Mouse (Mus musculus) c-Kit-positive CD71-positive TER-119-positive erythroid progenitor cells, embryonic 14.5 days (primary cell): Measurements from ENCODE around the gene Lrrc1.

Experiments
- DNase-seq: peaks from one replicate; pipeline ENCODE4 v3.0.0-alpha.2; 2013; ENCODE audit warnings: low spot score

The Lrrc1 gene

DNA sequence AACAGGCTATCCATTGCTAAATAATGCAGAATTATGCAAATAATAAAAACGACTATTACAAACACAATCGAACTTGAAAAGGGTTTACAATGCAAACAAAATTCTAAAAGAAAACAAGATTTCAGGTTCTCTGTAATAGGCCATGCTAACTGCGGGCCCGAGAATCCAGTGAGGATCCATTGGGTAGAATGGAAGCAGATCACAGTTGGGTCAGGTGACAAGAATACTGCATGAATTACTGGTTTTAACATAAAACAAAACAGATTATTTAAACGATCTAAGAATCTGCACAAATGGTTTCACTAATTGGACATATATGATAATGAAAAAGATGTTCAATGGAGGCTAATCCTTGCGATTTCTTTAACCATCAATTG is 42.5 kb downstream of the Lrrc1 start:
- no peak for DNase-seq

DNA sequence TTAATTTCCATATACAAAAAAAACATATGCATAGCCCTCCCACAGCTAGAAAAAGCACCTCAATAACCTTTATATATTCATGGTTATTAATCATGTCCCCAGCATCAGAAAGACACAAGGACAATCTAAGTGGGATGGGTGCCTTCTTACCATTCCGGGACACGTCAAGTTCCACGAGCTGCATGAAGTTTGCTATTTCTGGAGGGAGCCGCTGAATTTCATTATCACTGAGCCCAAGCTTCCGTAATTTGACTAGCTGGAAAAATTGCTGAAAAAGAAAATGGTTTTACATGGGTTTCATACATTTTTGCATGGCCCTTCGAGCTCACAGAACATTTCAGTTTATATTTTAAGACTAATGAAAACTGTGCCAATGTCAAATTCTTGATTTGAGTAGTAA is 45.6 kb downstream of the Lrrc1 start:
- no peak for DNase-seq

DNA sequence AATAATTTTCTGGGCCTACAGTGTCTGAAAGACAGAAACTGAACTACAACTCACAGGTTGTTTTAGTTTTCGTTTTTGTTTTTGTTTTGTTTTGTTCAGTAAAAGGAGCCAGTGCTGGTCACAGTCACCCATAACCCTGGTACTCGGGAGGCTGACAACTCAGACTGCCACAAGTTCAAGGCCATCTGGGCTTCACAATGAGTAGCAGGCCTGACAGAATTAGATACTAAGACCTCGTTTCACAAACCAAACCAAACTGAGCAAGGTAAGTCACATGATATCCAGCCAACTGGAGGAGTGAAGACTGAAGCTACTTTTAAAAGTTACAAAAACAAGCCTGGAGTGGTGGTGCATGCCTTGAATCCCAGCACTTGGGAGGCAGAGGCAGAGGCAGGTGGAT is 46.3 kb downstream of the Lrrc1 start:
- no peak for DNase-seq

DNA sequence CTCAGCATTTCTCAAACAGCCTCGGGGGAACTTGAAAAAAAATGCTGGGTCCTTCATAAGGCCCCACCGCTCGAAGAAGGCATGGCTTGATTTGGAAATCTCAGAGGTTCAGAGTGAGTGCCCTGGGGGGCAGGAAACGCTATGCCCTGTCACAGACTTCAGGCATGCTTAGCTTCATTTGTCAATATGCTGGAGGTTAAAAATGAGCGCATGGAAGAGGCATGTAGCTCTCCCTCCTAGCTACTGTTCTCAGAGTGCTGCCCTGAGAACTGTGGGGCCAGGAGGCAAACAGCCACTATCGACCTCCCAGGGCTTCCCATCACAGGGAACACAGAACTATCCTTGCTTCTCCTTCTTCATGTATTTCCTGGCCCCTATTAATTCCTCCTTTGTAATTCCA is 47.5 kb downstream of the Lrrc1 start:
- no peak for DNase-seq

DNA sequence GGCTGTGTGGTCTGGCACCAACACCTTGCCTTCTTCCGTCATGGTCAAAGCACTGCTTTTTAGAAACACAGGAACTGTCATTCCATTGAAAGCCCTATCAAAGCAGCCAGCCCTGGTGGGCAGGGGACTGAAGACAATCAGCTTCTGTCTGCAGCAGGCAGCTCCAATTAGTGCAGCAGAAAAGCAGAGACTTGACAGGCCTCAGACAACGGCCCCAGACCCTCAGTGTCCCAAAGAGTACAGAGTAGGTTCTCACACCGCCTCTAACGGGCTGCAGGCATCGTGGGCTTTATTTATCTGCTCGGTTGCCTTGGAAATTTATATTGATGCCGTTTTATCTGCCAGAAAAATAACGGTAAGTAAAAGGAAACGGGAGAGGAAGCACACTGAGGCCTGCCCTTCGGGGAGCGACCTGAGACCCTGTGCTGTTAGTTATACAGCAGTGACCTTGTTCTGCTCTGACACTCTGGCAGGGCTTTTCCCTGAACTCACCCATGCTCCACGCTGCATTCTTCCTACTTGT is 48.1 kb downstream of the Lrrc1 start:
- no peak for DNase-seq

DNA sequence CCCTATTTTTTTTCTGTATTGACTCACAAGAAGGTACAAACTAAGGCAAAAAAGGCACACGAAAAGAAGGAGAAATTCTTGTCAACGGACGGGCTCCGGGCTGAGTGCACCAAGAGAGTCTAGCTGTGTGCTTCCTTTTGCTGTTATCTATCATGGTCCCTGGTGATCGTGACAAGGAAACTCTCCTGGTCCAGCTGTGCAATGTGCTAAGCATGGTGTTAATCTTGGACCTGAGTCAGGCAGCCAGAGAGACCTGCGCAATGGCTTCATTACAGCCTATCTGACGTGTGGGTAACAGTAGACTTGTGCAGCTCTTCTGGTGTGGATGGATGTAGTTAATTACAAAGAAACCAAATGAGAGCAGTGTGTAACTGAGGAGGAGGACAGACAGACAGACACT is 50.4 kb downstream of the Lrrc1 start:
- DNase-seq = no peak

DNA sequence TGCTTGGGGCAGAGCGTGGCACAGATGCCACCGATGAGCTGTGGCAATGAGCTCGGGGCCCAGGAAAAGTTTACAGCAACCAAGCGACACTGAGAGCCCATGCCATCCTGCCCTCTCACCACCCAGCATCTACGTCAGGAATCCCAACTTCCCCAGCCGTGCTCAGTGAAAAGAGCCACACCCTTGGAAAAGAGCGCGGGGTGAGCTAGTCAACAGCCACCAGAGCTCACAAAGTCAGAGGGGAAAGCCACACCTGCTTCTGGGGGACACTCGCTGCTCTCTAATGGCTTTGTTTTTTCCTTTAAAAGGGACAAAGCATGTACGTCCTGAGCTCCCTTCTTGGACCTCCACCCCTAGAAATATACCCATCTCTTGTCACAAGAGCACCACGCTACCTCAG is 56.1 kb downstream of the Lrrc1 start:
- DNase-seq = no peak

DNA sequence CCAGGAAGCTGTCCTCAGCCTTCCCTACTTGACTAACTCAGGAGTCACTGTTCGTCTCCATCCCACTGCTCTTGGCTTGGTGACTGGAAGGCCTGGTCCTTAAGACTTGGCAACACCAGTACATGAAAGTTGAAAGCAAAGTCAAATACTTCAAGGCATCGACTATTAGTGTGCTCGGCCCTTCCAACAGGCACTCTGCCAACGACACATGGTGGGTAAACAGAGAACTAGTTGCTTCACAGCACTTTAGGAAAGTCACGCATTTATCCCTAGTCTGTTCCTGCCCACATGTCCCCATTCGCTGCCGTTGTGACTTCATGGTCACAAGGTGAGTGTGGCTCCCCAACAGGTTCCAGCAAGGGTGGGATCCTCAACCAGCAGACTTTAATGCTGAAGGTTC is 57.2 kb downstream of the Lrrc1 start:
- DNase-seq = no peak

DNA sequence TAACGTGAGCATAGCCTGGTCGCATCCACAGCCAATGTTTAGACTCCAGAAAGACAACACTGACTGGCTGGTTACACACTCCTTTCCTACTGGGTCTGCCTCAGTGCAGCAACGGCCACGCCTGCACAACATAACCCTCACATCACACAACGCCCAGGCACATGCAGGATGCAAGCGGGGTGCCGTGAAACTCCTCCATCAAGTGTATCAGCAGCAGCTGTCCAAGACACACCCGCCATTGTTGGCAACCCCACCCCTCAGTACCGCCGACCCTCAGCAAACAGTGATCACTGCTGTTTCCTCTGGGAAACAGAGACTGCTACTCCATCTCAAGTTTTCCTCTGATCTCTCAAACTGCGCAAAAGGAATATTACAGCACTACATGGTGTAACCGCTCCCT is 58.8 kb downstream of the Lrrc1 start:
- no peak for DNase-seq

DNA sequence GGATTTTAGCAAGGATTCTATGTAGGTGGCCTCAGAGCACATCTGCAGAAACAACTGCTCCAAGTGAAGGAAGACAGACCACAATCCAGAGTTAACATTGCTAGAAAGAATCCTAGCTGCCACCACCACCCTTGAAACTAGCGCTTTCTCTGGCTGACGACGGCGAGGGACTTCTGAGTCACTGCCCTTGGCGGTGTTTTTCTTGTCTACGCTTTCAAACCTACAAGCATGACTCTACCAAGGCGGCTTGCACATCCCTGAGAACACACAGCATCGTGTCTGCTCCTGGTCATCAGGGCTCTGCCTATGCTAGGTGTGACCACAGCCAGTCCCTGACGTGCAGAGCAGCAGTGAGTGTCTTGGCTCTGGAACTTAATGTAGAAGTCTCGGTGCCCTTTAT is 59.9 kb downstream of the Lrrc1 start:
- no peak for DNase-seq

DNA sequence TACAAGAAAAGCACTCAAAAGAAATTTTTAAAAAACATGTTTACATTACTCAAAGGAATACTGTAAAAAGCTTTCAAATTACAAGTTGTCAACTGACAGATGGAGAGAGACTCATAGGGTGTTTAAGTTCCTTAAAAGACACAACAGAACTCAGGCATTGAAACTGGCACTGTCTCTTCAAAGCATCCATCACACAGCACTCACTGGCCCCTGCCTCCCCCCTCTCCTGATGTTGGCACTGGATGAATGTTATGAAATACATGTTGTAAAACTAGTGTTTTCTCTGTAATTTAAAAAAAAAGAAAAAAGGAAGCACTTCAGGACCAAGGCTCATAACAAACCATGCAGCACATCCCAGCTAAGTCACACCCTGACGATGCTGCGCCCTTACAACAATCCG is 61.1 kb downstream of the Lrrc1 start:
- no peak for DNase-seq

DNA sequence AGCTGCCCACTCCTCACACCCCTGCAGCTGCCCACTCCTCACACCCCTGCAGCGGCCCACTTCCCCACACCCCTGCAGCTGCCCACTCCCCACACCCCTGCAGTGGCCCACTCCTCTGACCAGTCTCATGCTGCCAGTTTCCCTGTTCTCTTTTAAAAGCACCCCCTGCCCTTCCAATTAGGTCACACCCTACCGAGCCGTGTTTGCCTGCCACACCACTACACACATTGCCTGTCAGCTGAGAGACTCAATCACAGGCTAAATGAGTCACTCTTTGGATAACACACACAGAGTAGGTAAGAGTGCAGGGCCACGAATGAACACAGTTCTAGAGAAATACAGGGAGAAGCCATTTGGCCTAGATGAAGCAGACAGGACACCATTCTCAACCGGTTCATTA is 62.4 kb downstream of the Lrrc1 start:
- DNase-seq = no peak

DNA sequence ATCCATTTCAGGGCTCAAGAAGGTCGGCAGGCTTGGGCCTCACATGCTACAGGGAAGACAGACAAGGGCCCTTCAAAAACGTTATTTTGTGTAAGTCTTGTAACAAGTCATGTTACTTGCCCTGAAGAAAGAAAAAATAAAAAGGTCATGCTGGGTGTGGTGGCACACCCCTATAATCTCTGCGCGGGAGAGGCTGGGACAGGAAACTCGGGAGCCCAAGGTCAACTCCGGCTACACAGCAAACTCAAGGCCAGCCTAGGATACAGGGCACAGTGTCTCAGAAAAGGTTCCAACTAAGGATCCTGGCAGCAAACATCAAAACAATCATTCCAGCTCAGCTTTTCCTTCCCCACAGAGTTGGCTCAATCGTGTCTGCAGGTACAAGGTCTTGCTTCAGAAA is 63.3 kb downstream of the Lrrc1 start:
- DNase-seq = no peak

DNA sequence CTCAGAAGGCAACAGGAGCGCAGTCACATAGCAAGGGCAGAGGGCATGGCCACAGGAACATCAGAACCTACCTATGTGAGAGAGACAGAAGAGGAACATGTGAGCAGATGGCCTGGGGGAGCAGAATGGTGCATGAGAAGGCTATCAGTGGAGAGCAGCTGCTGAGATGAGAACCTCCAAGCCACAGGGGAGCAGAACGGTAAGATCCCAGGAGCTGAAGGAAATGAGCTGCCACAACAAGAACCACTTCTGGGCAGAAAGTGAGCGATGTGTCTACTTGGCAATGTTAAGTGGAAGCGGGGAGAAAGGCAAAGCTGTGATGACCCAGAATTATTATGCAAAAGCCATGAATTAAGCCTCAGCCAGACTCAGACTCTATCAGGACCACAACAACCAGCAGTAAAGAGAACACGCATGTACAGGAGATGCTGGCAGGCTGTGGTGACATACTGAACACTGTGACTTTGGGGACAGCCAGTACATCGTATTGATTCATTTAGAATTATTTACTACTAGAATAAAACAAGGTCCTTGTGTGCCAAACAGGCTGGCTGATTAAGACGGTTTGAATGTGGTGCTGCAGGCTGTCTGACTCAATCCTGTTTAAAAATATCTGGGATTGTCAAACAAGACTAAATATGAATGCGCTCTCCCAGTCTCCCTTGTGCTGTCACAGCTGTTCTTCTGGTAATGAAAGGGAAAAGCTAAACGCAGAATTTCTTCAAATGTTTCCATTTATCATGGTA is 63.9 kb downstream of the Lrrc1 start:
- no peak for DNase-seq

DNA sequence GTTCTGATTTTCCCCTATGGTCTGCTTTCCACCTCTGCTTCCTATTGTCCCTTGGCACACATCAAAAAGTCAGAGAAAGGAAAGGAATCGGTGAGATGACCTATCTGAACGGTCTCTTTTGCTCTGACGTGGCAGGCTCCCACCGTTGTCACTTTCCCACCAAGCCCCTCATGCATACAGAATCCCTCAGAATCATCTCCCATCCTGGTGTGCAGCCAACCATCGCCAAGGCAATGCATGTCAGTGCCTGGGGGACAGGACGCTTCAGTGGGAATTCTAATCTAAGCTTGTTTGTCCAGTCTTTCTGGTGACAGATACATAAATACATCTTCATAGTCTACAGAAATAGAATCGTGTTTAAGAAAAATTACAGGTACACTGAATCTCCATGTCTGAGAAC is 64.7 kb downstream of the Lrrc1 start:
- no peak for DNase-seq

DNA sequence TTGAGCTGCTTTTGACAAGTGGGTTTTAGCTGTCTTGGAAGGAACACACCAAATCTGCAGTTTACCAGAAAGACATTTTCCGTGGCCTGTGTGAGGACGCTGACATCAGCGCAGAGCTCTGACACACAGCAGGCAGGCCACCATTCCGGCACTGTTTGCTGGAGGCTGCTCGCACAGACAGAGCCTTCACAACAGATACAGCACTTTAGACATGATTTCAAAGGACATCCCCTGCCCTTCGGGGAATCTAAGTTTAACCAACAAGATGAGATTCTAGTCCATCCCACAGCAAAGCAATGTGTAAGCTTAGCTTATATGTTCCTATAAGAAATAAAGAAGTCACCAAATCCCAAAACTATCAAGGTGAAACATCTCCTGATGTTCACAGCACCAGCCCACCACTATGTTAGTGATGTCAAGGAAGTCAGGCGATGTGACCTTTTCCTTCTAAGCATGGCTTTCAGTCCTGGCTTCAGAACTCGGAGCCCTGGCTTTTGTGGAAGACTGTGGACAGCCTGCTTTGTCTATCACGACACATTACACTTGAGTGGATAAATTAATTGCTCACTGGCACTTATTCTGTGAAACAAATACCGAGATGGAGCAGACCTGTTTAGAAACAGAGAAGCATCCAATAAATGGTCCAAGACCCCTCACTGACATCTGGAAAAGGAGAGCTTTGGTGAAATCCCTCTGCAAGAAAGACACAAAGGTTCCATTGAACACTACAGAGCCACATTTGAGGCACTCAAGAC is 66.3 kb downstream of the Lrrc1 start:
- DNase-seq = no peak

DNA sequence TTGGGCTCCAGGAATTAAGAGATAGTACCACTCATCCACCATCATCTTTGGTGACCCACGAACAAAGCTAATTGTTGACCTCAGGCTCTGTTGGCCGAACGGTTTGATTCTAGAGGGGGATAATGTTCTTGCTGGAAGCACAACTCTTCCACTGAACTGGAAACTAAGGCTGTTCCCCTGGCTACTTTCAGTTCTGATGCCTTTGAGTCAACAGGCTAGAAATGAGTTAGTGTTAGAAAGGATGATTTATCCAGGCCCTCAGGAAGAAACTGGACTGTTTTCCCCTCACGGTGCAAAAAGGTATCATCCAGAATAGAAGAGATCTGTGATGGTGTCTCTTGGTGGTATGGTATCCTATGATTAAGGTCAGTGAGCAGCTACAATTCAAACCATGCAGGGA is 70.1 kb downstream of the Lrrc1 start:
- DNase-seq = no peak

DNA sequence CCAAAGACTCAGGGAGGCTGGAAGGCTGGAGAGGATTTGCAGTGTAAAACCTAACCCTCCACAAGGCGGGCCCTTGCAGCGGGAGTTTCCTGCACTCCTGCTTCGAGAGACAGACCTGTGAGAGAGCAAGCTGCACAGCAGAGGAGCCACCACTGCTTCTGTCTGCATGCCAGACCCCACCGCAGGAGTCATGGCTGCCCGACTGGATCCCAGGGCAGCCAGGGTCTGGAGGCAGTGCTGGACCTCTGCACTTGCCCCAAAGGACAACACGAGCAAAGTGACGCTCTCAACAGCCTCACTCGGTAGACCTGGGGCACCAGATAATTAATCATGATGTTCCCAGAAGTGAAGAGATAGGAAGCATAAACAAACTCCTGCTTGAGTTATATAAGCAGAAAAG is 72.1 kb downstream of the Lrrc1 start:
- DNase-seq = no peak

DNA sequence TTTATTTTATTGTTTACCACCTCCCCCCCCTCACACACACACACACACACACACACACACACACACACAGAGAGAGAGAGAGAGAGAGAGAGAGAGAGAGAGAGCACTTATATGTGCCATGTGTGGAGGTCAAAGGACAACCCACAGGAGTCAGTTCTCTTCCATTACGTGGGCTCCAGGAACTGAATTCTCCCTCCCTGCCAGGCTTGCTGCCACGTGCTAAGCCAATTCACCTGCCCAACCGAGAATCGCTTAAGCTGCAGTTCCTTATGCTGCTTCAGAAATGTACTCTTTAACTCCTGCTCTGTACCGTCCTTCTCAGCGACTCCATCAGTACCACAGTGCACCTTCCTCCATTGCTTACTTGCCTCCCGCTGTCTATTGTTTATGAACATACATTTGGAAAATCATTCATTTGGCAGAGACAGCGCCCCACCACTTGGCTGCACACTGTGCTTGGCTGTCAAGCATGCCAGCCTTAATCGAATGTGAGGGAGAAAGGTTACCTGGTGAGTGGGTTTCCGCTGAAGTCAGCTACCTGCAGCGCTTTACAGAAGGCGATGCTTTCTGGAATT is 72.9 kb downstream of the Lrrc1 start:
- no peak for DNase-seq

DNA sequence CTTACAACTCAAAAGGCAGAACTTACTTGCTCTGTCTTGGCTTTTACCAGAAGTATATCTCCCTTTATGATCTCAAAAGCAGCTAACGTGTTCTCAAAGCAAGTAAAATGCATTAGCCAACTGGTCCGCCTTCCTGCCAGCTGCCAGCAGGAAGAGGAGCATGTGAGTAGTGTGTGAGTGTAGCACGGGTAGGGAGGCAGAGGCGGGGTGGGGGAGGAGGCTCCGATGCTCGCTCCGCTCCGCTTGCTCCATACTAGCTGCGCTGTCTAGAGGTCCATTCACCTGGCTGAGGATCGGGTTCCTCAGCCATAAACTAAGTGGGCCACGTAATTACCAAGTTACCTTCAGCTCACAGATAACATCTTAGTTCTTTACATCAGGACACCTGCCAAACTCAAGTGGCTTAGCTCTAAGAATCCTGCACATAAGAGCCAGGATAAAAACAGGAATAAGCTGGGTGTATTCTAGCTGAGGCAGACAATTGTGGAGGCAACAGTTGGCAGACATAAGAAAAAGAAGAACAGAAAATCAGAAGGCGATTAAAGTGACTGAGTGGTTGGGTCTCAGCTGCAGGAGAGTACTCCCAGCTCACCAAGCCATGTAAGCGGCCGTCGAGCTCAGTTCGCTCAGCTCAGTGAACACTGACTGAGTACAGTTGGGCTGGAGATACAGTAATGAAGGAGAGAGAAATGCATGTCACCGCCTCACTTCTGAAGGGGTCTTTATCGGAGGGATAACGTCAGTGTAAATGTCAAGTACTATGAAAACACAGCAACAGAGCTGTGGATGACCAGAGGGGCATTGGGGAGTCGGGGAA is 74.7 kb downstream of the Lrrc1 start:
- DNase-seq = no peak

DNA sequence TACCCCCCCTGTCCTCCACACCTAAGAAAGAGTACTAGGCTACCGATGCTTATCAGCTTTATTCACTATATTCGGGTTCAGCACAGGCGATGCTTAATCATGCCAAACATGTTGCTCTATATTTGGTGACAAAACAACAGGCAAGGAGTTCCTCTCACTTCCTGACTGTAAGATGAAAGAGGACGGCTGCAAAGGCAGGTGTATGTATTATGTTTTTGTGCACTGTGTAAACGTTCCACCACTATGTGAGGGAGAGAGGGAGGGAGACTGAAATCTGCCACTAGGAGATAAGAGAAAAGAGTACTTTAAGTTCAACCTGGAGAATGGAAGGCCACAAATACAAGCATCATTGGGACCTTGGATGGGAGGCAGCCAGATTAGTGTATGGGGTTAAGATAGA is 77.7 kb downstream of the Lrrc1 start:
- DNase-seq = no peak

DNA sequence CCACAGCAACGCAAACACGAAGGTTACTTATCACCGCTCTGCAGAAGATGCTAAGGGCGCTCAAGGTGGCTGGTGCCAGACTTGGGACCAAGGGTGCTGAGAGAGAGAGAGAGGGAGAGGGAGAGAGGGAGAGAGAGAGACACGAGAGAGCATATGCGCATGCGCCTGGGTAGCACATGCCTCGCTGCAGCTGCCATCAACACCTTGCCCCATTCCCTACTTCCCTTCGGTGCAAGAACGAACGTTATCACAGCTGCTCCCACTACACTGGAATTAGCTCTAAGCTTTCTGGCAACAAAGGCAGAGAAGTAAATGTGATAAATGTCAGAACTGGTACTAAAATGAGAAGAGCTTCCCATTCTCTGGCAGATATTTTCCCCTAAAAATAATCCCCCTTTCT is 79.3 kb downstream of the Lrrc1 start:
- DNase-seq = no peak

DNA sequence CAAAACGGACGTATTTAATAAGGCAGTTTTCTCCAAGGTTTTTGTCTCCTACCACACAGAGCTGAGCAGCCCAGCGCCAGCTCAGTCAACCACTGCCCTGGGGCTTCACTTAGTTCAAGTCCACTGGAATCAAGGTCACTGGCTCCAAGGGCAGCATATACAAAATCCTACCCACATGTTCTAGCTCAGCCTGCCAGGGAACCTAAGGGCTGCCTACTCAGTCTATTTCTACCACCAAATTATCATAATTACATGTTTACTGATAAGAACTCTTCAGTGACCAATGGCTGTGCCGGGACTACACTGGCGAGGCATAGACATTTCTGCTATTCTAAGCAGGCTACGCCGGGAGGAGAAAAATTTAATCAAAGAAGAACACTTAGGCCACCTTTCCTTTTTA is 80.8 kb downstream of the Lrrc1 start:
- DNase-seq = peak; percentile 11
